Mouse (Mus musculus): Measurements from ENCODE around the gene Defa26. TPM values are rescaled to one million over a fixed set of nuclear protein-coding genes. Genes with fewer than 3 reads are reported as not detected.

Gene Defa26
- not detected for polyA plus RNA-seq (2017; shearing (Covaris generic))

DNA sequence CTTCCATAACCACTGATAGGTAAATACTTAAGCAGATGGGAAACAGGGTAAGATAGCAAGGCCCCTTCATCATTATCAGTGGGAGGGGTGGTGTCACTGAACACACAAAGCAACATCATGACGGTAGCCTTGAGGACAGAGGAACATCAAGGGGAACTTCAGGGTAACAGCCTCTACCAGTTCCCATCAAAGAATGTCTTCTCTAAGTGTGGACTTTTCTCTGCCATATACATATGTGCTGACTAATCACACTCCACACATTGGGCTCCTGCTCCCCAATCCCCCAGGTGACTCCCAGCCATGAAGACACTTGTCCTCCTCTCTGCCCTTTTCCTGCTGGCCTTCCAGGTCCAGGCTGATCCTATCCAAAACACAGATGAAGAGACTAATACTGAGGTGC, at the start of gene Defa26:
Defa26 (plus strand) TSS at position 301 of the 400 bp plus-strand sequence.

DNA sequence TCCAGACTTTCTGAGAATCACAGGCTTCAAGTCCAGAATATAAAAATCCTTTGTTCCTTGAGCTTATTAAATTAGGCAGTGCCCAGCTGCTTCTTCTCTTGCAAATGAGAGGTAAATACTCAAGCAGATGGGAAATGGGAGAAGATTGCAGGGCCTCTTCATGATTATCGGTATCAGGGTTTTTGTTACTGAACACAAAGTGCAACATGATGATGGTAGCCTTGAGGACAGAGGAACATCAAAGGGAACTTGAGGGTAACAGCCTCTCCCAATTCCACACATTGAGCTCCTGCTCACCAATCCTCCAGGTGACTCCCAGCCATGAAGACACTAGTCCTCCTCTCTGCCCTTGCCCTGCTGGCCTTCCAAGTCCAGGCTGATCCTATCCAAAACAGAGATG, 35.3 kb upstream of the Defa26 start, which contains the start of gene Defa28:
Defa28 (plus strand) TSS at position 301 of the 400 bp plus-strand sequence.

DNA sequence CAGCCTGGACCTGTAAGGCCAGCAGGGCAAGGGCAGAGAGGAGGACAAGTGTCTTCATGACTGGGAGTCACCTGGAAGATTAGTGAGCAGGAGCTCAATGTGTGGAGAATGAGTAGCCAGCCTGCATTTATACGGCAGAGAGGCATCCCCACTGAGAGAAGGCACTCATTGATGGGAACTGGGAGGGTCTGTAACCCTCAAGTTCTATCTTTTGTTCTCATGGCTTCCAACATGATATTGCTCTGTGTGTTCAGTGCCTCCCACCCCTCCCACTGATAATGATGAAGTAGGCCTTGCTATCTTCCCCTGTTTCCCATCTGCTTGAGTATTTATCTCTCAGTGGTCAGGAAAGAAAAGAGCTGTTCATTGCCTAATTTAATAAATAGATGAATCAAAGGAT, 23.6 kb upstream of the Defa26 start, which contains the start of gene Gm7861:
Gm7861 (minus strand) TSS at position 101 of the 400 bp plus-strand sequence.

DNA sequence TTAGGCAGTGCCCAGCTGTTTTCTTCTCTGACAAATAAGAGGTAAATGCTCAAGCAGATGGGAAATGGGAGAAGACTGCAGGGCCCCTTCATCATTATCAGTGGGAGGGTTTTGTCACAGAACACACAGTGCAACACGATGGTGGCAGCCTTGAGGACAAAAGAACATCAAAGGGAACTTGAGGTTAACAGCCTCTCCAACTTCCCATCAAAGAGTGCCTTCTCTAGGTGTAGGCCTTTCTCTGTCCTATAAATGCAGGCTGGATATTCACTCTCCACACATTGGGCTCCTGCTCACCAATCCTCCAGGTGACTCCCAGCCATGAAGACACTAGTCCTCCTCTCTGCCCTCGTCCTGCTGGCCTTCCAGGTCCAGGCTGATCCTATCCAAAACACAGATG, 37.5 kb downstream of the Defa26 start, which contains the start of gene Defa17:
Defa17 (plus strand) TSS at position 301 of the 400 bp plus-strand sequence.

GRCm38 (mm10) chr8:21665497-21665896, 47.5 kb downstream of the Defa26 start, which contains the start of gene Defa34:
Defa34 (plus strand) TSS chr8:21665797.

Other genes with a start within 250 kb of the Defa26 start
- not detected for gene Defa2, start 239.7 kb upstream of the Defa26 start, polyA plus RNA-seq (2017; shearing (Covaris generic))
- gene Defa33, start 226.4 kb upstream of the Defa26 start, polyA plus RNA-seq (2017; shearing (Covaris generic)) = not detected
- not detected for gene Defa36, start 190.8 kb upstream of the Defa26 start, polyA plus RNA-seq (2017; shearing (Covaris generic))
- not detected for gene Gm7849, start 161.6 kb upstream of the Defa26 start, polyA plus RNA-seq (2017; shearing (Covaris generic))
- not detected for gene Defa20, start 108.9 kb upstream of the Defa26 start, polyA plus RNA-seq (2017; shearing (Covaris generic))
- gene Defa32, start 89.2 kb upstream of the Defa26 start, polyA plus RNA-seq (2017; shearing (Covaris generic)) = not detected
- not detected for gene Defa37, start 52.8 kb upstream of the Defa26 start, polyA plus RNA-seq (2017; shearing (Covaris generic))
- gene Defa28, start 35.2 kb upstream of the Defa26 start, polyA plus RNA-seq (2017; shearing (Covaris generic)) = not detected
- not detected for gene Gm7861, start 23.7 kb upstream of the Defa26 start, polyA plus RNA-seq (2017; shearing (Covaris generic))
- not detected for gene Defa17, start 37.6 kb downstream of the Defa26 start, polyA plus RNA-seq (2017; shearing (Covaris generic))
- not detected for gene Defa34, start 47.6 kb downstream of the Defa26 start, polyA plus RNA-seq (2017; shearing (Covaris generic))
- gene AY761184, start 85.5 kb downstream of the Defa26 start, polyA plus RNA-seq (2017; shearing (Covaris generic)) = not detected
- gene Defa24, start 116.3 kb downstream of the Defa26 start, polyA plus RNA-seq (2017; shearing (Covaris generic)) = not detected
- gene Defb50, start 205.4 kb downstream of the Defa26 start, polyA plus RNA-seq (2017; shearing (Covaris generic)) = not detected
- gene Defb2, start 221.7 kb downstream of the Defa26 start, polyA plus RNA-seq (2017; shearing (Covaris generic)) = not detected
- not detected for gene Defb10, start 240.7 kb downstream of the Defa26 start, polyA plus RNA-seq (2017; shearing (Covaris generic))

Data from CD4-positive, CD25-positive, alpha-beta regulatory T cell (primary cell).